Mouse (Mus musculus) liver, adult (tissue): ENCODE results near the gene Pom121l12.

Experiments used
- GATA4 ChIP-seq: IDR thresholded peaks from 2 replicates; pipeline ENCODE4 v1.6.1; 2014; ENCODE audit warnings: mild to moderate bottlenecking, low read length; ENCODE audit not compliant: insufficient replicate concordance

Gene Pom121l12

GRCm38 (mm10) chr11:14598976-14599375, at the start of gene Pom121l12:
Gene Pom121l12 (plus strand): TSS chr11:14599276.
- no peak for TF ChIP-seq GATA4

GRCm38 (mm10) chr11:14611859-14612258, 12.8 kb downstream of the Pom121l12 start:
- TF ChIP-seq GATA4 = no peak
